Mouse (Mus musculus) large intestine, adult 2 months (tissue): ENCODE results near the gene Atcay. TPM values are rescaled to one million over a fixed set of nuclear protein-coding genes. Genes with fewer than 3 reads are reported as not detected.

Experiments used
- DNase-seq: peaks from one replicate; pipeline ENCODE4 v3.0.0-alpha.2; 2012; ENCODE audit warnings: low read depth, low spot score
- WGBS: fragments of 180-500 bp; shearing (Covaris S2); methylation state at CpG from one replicate; pipeline ENCODE4 v1.1.7; 2018; 5-methylcytosine and 5-hydroxymethylcytosine counted together
- polyA plus RNA-seq: library from polyadenylated mRNA; depleted of rRNA; stranded (reverse); fragments of >200 nt; gene quantifications from 2 replicates; pipeline ENCODE4 v1.2.3, GENCODE M21; 2012; rRNA removed

Atcay gene
- polyA plus RNA-seq, 1 experiment: 0.76 TPM

DNA sequence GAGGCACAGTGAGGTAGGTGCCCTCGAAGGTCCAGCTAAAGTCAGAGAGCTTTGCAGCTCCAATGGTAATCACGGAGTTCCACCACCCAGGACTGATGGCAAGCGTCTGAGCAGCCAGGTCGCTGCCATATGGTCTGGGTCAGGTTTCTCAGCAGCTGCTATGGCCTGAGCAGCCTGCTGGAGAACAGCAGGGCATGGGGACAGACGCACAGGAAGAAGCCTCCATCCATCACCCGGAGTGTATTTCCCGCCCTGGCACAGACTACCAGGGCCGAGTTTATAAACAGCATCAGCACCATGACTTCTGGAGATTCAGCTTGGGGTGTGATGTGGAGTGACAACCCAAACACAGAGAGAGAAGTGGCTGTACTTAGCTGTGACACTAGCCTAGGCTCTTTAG, 65.5 kb downstream of the Atcay start:
- 71% methylated on average over 8 of the region's 8 CpGs for WGBS
- DNase-seq: no peak

DNA sequence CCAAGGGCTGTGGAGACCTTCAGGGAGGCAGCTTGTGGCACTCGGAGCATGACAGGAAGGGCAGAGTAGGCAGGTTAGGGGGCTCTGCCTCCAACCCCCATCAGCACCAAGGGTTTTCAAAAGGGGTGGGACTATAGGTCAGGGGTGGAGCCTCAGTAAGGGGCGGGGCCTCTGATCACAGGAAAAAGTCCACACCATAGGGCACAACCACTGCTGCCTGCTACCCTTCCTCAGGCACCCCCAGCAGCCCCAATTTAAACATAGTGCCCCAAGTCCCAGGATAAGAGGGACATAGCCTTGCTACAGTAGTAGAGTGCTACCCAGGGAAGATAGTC, 68.3 kb downstream of the Atcay start:
- WGBS: 66% methylated on average over 2 of the region's 2 CpGs
- DNase-seq: no peak

DNA sequence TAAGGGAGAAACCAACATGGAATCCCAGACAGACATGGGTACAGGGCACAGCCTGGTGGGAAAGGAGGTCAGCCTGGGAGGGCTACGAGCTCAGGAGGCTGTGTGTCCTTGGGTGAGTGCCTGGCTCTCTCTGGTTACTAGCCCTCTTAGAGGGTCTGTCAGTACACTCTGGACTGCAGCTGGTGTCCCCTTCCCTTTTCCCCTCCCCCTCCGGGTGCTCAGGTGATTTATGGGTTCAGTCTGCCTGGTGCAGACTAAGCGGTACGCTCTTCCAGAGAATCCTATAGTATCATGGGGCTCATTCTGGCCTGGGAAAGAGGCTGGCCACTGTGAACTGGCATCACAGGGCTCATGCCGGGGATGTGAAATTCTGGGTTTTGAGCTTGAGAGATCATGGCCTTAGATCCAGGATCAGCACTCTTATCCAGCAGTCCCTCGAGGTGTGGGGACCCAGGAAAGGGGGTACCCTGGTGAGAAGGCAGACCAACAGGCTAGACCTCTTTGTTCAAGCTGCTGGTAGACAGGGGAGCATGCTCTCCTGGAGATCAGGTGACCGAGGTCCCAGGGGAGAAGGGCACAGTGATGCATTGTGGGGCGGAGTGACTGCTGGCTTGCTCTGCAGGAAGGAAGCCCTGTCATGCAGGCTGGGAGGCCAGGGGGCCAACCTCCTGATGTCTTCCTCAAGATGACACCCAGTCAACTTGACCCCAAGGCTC, 68.9 kb downstream of the Atcay start:
- 71% methylated on average over 8 of the region's 8 CpGs for whole genome bisulfite sequencing
- no peak for DNase-seq

DNA sequence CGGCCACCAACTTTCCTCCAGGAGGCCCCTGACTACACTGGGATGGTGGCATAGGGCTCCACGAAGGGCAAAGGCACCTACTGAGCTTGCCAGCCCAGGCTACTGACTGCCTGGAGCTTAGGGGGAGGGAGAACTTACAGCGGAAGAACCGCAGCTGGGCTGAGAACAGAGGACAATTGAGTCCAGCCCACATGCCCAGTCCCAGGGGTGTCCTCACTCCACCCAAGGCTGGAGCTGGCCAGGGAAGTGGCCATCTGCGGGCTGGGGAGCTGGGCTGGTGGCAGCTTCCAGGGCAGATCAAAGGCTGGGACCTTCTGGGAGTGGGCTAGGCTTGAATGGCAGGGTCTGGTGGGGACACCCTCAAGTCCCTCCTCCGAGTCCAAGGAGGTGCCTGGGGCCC, 75.9 kb downstream of the Atcay start:
- 71% methylated on average over 6 of the region's 6 CpGs for WGBS

More for the DNA sequence above, 75.9 kb downstream of the Atcay start:
- no peak for DNase-seq

Other genes starting within 250 kb of the Atcay start
- gene Gng7, start 215.9 kb downstream of the Atcay start, polyA plus RNA-seq: 0.83 and 1.1 TPM in 2 replicates
- gene Diras1, start 205.2 kb downstream of the Atcay start, polyA plus RNA-seq: 0.22 and 0.36 TPM in 2 replicates
- gene Slc39a3, start 193.4 kb downstream of the Atcay start, polyA plus RNA-seq: 26.3 and 26.5 TPM in 2 replicates
- gene Sgta, start 170.7 kb downstream of the Atcay start, polyA plus RNA-seq: 143 and 164 TPM in 2 replicates
- gene Thop1, start 160.8 kb downstream of the Atcay start, polyA plus RNA-seq: 31.5 and 36.1 TPM in 2 replicates
- gene Creb3l3, start 132.0 kb downstream of the Atcay start, polyA plus RNA-seq: 38.1 and 162 TPM in 2 replicates
- 212 and 265 TPM in 2 replicates for gene Map2k2, start 124.9 kb downstream of the Atcay start, polyA plus RNA-seq
- gene Zbtb7a, start 95.6 kb downstream of the Atcay start, polyA plus RNA-seq: 47.6 and 80.0 TPM in 2 replicates
- gene Pias4, start 62.9 kb downstream of the Atcay start, polyA plus RNA-seq: 40.4 and 40.5 TPM in 2 replicates
- gene Eef2, start 54.2 kb downstream of the Atcay start, polyA plus RNA-seq: 1,127 and 1,546 TPM in 2 replicates
- 78.5 and 80.1 TPM in 2 replicates for gene Dapk3, start 47.8 kb downstream of the Atcay start, polyA plus RNA-seq
- not detected in 2 replicates for gene 4930442H23Rik, start 47.0 kb downstream of the Atcay start, polyA plus RNA-seq
- gene Nmrk2, start 28.8 kb downstream of the Atcay start, polyA plus RNA-seq: not detected in 2 replicates
- gene Zfr2, start 2.3 kb upstream of the Atcay start, polyA plus RNA-seq: 5.1 and 8.2 TPM in 2 replicates
- gene Matk, start 22.1 kb upstream of the Atcay start, polyA plus RNA-seq: 6.5 and 9.5 TPM in 2 replicates
- 109 and 119 TPM in 2 replicates for gene Mrpl54, start 36.1 kb upstream of the Atcay start, polyA plus RNA-seq
- 72.7 and 114 TPM in 2 replicates for gene Apba3, start 36.1 kb upstream of the Atcay start, polyA plus RNA-seq
- 140 and 172 TPM in 2 replicates for gene Tjp3, start 60.7 kb upstream of the Atcay start, polyA plus RNA-seq
- gene Pip5k1c, start 62.1 kb upstream of the Atcay start, polyA plus RNA-seq: 30.6 and 43.4 TPM in 2 replicates
- gene Cactin, start 90.3 kb upstream of the Atcay start, polyA plus RNA-seq: 25.7 and 28.1 TPM in 2 replicates
- 7.0 and 8.0 TPM in 2 replicates for gene Tbxa2r, start 97.9 kb upstream of the Atcay start, polyA plus RNA-seq
- gene Gipc3, start 112.4 kb upstream of the Atcay start, polyA plus RNA-seq: 0.78 and 0.95 TPM in 2 replicates
- gene Hmg20b, start 119.6 kb upstream of the Atcay start, polyA plus RNA-seq: 83.6 and 98.6 TPM in 2 replicates
- 12.1 and 13.6 TPM in 2 replicates for gene Mfsd12, start 126.7 kb upstream of the Atcay start, polyA plus RNA-seq
- 3.6 and 4.6 TPM in 2 replicates for gene 4930404N11Rik, start 135.0 kb upstream of the Atcay start, polyA plus RNA-seq
- 81.5 and 85.5 TPM in 2 replicates for gene Fzr1, start 147.7 kb upstream of the Atcay start, polyA plus RNA-seq
- 48.2 and 60.4 TPM in 2 replicates for gene Dohh, start 153.6 kb upstream of the Atcay start, polyA plus RNA-seq
- gene Gm48551, start 153.6 kb upstream of the Atcay start, polyA plus RNA-seq: 3.3 and 3.7 TPM in 2 replicates
- 0.98 and 4.1 TPM in 2 replicates for gene Gm48552, start 158.2 kb upstream of the Atcay start, polyA plus RNA-seq
- gene Smim24, start 162.2 kb upstream of the Atcay start, polyA plus RNA-seq: 2,134 and 4,482 TPM in 2 replicates
- gene Nfic, start 224.8 kb upstream of the Atcay start, polyA plus RNA-seq: 10.5 and 11.6 TPM in 2 replicates